Mouse (Mus musculus): ENCODE results near the gene Las1l. TPM values are rescaled to one million over a fixed set of nuclear protein-coding genes. Genes with fewer than 3 reads are reported as not detected.
"Not testable (repeated sequence)": the region's sequence is repeated elsewhere in the genome, so short reads cannot be mapped to it uniquely, and the experiment has no call there.

Gene Las1l
- 43.1 and 47.7 TPM in 2 replicates for total RNA-seq (2017)

DNA sequence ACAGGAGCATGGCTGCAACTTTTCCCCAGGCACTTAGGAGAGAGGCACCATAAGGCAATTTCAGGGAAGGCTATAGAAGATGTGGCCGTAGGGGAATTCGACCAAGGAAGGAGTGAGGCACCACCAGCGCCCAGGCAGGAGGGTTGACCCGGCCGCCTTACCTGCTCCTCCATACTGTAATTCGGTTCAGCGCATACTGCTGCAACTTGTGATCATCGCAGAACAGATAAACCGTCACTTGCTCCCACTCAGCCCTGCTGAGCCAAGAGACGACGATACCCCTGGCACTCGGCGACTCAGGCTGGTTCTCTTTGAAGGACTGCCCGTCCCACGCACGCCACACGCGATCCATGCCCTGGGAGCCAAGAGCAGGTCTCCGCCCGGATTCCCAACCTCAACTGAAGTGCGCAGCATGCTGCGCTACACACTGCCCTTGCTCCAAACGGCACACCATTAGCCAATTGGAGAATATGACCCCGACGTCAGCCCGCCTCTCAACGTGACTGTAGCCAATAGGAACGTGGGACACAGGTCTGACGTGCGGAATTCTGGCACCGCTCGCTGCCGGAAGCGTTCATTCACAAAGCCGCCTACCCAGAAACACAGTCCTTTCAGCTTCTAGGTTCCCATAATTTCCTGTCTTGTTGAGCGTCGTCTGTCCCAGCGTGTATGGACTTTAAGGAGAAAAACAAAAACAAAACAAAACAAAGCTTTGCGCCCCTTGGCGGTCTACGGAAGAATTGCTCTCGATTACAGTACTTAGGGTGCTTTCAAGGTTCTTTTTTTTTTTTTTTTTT is at the start of gene Las1l:
Gene Las1l (minus strand): TSS at position 466 of the 797 bp plus-strand sequence.
- ATAC-seq (ENCODE audit: extremely low read depth, insufficient number of reproducible peaks, low FRiP score, poor library complexity, severe bottlenecking): peak; percentile 100

DNA sequence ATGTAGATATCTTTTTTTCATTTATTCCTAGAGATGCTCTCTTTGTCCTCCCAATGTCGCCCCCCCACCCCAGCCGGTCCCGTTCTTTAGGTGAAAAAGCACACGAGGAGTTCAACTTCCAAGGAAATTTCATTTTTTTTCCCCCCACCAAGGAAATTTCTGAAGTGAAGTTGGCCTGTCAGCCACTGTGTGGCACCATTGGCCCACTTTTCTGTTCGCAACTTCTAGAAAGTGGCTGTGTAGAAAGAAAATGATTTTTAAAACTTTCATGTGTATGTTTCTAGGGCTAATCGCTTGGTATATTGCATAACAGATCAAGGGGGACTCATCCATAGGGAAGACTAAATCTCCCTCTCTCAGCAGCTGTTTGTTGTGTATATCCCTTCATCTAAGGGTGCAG is 49.6 kb upstream of the Las1l start:
- ATAC-seq (ENCODE audit: extremely low read depth, insufficient number of reproducible peaks, low FRiP score, poor library complexity, severe bottlenecking): no peak

DNA sequence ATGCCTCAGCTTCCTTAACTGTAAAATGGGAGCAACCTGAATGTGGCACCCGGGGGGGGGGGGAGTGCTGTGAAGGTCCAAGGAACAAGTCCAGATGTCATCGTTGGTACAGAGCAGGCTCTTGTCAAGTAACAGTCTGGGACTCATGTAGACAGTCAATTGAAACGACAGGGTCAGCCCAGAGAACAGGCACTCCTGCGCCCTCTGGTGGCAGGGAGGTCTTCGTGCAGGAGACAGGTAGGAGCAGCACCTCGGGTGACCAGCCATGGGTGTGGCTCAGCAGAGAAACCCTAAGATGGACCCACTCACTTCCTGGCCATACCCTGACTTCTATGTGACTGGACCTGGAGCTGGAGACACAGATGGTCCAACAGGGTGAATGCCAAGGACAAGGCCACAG is 42.8 kb upstream of the Las1l start:
- peak; percentile 67; the same call in 1 of the 2 replicates for ATAC-seq (ENCODE audit: extremely low read depth, insufficient number of reproducible peaks, low FRiP score, poor library complexity, severe bottlenecking)

DNA sequence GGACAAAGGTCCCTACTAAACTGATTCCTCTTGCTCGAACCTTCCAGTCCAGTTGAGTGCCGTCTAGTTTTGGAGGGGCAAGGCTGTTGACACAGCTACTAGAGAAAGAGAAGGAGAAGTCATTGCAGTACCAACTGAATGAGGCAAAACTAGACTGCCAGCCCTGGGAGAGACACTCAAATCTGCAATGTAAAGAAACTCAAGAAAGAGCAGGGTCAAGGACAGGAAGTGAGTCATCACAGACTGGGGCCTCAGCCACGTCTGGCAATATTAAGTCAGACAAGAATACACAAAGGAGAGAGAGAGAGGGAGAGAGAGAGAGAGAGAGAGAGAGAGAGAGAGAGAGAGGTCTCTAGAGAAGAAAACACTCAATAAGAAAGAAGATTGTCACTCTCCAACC is 36.4 kb upstream of the Las1l start:
- no peak for ATAC-seq (ENCODE audit: extremely low read depth, insufficient number of reproducible peaks, low FRiP score, poor library complexity, severe bottlenecking)

DNA sequence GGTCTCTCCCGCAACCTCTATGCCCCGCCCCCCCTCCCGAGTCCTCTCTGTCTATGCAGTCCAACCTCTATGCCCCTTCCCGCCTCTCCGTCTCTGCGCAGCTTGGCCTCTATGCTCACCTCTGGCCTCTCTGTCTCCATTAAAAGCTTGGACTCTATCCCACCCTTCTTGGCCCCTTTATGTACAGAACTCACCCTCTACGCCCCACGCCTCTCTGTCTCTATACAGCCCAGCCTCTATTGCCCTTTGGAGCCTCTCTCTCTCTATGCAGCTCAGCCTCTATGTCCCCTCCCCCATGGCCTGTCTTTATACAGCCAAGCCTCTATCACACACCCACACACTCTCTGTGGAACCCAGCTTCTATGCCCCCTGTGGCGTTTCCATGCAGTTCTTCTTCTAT is 13.2 kb upstream of the Las1l start:
- ATAC-seq (ENCODE audit: extremely low read depth, insufficient number of reproducible peaks, low FRiP score, poor library complexity, severe bottlenecking): no peak

DNA sequence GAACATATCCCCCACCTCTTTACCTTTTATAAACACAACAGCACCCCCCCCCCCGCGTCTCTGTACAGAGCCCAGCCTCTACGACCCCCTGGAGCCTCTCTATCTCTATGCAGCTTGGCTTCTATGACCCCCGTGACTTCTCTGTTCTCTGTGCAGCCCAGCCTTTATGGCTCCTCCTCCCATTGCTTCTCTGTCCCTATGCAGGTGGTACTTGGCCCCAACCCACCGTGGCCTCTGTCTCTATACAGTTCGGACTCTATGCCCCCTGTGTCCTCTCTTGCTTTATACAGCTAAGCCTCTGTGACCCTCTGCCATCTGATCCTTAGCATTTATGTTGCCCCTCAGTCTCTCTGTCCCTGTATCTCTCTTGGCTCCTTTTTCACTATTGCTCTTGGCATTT is 12.4 kb upstream of the Las1l start:
- ATAC-seq (ENCODE audit: extremely low read depth, insufficient number of reproducible peaks, low FRiP score, poor library complexity, severe bottlenecking): no peak

DNA sequence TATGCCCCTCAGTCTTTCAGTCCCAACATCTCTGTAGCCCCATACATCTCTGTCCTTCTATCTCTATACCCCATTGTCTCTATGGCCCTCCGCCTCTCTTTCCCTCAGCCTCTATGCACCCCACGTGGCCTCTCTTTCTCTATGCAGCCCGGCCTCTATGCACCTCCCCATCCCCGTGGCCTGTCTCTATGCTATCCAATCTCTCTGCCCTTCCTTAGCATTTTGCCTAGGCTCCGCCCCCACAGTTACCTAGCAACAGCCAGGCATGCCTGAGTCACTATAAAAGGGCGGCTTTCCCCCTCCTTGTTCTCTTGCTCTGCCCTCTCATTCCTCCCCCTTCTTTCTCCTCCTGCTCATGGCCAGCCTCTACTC is 11.8 kb upstream of the Las1l start:
- peak; percentile 81 for ATAC-seq (ENCODE audit: extremely low read depth, insufficient number of reproducible peaks, low FRiP score, poor library complexity, severe bottlenecking)

DNA sequence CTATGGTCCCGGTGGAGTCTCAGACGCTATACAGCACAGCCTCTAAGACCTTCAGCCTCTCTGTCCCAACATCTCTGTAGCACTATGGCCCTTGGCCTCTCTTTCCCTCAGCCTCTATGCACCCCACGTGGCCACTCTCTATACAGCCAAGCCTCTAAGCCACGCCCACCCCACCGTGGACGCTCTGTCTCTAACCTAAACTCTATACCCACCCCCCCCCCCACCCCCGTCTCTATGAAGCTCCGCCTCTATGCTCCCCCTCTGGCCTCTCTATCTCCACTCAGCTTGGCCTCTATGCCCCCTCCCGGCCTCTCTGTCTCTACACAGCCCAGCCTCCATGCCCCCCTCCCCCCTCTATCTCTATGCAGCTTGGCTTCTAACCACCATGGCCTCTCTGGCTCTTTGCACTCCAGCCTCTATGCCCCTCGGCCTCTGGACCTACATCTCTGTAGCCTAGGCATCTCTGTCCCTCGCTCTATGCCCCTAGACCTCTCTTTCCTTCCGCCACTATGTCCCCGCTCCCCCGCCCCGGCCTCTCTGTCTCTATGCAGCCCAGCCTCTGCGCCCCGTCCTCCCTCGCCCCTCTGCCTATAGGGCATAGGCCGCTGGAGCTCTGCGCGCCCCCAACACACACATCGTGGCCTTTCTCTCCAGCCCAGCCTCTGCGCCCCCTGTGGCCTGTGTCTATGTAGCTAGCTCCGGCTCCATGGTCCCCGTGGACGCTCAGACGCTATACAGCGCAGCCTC is 11.3 kb upstream of the Las1l start:
- peak; percentile 78 for ATAC-seq (ENCODE audit: extremely low read depth, insufficient number of reproducible peaks, low FRiP score, poor library complexity, severe bottlenecking)

DNA sequence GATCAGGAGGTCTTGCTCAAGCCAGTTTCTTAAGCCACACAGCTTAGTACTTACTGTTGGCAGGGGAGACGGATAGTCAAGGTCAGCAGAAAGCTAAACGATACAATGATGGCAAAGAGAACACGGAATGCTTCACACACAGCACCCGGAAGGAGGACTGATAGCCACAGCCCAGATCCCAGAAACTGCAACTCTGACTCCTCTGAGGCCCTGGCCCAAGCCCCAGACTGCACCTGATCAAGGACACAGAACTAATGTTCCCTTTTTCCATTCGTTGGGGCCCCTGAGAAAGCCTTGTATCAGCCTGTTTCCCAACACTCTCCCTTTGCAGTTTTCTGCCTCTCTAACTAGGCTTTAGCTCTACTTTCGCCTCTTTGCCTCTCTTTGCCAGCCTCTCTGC is 8.3 kb upstream of the Las1l start:
- no peak for ATAC-seq (ENCODE audit: extremely low read depth, insufficient number of reproducible peaks, low FRiP score, poor library complexity, severe bottlenecking)

DNA sequence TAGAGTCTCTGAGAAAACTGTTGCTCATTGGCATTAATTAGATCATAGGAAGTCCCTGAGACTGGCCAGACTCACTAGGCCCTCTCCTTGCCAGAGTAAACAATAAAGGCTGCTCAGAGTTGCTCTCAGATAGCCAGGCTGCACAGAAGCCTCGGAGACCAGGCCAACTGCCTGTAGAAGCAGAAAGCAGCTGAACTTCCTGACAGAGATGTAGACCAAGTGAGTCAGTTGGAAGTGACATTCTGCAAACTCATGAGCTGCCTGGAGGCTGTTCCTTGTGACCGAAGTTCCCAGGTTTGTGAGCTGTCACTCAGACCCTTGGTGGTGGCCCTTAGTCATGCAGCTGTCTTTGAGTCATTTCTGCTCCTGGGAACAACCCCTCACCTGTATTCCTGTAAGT is 6.6 kb upstream of the Las1l start:
- no peak for ATAC-seq (ENCODE audit: extremely low read depth, insufficient number of reproducible peaks, low FRiP score, poor library complexity, severe bottlenecking)

DNA sequence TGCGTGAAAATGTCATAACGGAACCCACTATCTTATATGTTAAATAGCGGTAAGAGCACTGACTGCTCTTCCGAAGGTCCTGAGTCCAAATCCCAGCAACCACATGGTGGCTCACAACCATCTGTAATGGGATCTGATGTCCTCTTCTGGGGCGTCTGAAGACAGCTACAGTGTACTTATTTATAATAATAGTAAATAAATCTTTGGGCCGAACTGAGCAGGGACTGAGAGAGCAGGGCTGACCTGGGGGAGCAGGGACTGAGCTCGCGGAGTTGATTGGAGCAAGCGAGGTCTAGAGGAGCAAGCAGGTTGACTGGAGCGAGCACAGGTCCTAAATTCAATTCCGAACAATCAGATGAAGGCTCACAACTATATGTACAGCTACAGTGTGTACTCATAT is 699 bp upstream of the Las1l start:
- not testable (repeated sequence) for ATAC-seq (ENCODE audit: extremely low read depth, insufficient number of reproducible peaks, low FRiP score, poor library complexity, severe bottlenecking)

DNA sequence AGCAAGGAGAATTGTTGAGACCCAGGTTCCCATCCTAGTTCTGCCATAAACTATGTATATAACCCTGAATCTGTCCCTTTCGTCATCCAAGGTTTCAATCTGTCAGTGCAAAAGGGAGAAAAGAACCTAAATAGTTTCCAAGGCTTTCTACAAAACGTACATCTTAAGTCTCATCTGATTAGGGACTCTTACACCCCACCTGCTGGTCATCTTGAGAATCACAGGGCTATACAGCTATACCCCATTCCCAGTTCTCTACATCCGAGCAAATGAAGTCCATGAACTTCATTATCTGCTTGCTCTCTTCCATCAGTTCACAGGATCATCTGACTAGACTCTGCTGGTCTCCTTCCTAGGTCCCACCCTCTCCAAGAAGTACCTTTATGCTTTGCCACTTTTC is 6.0 kb downstream of the Las1l start:
- peak; percentile 48; the same call in 1 of the 2 replicates for ATAC-seq (ENCODE audit: extremely low read depth, insufficient number of reproducible peaks, low FRiP score, poor library complexity, severe bottlenecking)

DNA sequence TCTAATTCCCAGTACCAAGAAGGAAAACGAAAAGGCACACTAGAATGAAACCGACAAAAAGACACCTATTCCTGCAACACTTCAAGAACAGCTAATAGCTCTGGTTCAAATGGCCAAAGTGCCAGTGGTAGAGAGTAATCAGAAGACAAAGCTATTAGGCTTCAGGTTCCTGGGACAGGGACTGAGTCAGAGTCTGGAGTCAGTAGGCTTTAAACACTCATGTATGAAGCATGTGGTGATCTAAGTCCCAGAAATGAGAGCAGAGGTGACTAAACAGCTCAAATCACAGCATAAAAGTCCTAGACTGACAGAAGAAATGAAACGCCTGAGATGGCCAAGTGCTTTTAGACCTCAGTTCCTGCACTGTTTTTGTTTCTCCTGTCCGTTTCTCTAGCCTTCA is 8.6 kb downstream of the Las1l start:
- no peak for ATAC-seq (ENCODE audit: extremely low read depth, insufficient number of reproducible peaks, low FRiP score, poor library complexity, severe bottlenecking)

DNA sequence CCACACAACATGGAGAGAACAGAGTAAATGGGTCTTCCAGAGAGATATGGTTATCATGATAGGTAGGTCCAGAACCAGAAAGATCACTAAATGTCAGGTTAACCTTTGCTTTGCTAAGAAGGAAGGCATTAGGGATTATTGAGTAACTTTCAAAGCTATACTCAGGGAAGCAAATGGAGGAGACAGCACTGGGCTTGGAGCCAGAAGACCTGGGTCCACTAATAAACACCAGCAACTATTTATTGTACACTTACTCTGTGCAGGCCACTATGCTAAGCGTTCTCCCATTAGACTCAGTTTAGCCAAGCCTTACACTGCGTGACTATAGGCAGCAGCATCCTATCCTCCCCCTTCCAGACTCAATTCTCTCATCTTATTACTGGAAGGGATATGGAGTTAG is 11.3 kb downstream of the Las1l start:
- no peak for ATAC-seq (ENCODE audit: extremely low read depth, insufficient number of reproducible peaks, low FRiP score, poor library complexity, severe bottlenecking)

DNA sequence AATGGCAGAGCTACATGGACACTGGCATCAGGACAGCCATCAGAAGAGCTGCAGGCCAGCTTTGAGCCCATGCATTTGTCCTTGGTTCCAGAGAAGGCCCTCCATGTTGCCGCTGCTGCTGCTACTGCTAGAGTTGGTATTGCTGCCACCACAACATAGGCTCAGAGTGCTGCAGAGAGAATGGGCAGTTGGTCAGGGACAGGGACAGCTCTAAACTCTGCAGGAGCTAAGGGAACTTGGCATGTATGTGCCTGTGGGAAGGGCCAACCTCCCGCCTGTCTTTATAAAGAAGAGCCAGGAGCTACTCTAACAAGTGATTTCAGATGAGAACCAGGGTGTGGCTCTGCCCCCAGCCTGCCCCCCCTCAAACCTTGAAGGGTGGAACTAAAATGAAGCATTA is 21.3 kb downstream of the Las1l start:
- ATAC-seq (ENCODE audit: extremely low read depth, insufficient number of reproducible peaks, low FRiP score, poor library complexity, severe bottlenecking): no peak

DNA sequence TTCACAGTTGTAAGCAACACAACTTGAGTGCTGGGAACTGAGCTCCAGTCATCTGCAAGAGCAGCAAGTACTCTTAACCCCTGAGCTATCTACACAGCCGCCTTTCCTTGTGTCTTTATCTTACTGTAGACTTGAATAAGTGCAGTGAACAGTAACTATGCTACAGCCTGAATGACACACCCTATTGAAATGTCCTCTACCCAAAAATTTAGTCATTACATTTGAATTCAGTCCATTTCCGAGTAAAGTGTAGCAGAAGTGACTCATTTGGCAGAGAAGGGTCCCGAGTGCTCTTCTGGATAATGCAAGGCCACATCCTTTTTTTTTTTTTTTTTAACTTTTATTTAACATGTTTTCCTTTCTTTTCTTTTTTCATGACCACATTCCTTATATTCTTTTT is 54.0 kb downstream of the Las1l start:
- ATAC-seq (ENCODE audit: extremely low read depth, insufficient number of reproducible peaks, low FRiP score, poor library complexity, severe bottlenecking): no peak

Other genes with a start within 250 kb of the Las1l start
- 0.12 and 0.74 TPM in 2 replicates for gene Zc3h12b, start 245.3 kb downstream of the Las1l start, total RNA-seq (2017)
- gene Msn, start 139.1 kb upstream of the Las1l start, total RNA-seq (2017): 524 and 579 TPM in 2 replicates

Measured in neutrophil, adult 5-6 weeks (primary cell).